Mouse (Mus musculus) hindbrain, embryonic 14.5 days (tissue): ENCODE results near the gene Tnfsf9. TPM values are rescaled to one million over a fixed set of nuclear protein-coding genes. Genes with fewer than 3 reads are reported as not detected.
"Not testable (repeated sequence)": the region's sequence is repeated elsewhere in the genome, so short reads cannot be mapped to it uniquely, and the experiment has no call there.

Experiments used
- ATAC-seq: fragments of 200-750 bp; cut with Nextera tagmentation; 2 replicates; pipeline ENCODE4 v1.8.0; 2017; ENCODE audit warnings: moderate number of reproducible peaks, mild to moderate bottlenecking, moderate TSS enrichment, moderate library complexity; ENCODE audit not compliant: low FRiP score
- DNase-seq: peaks from one replicate; pipeline ENCODE4 v3.0.0-alpha.2; 2015; ENCODE audit warnings: low spot score
- H3K27ac ChIP-seq: fragments of 300-500 bp; sonication (generic); 2 replicates; pipeline ENCODE4 v1.5.1; 2014; ENCODE audit warnings: mild to moderate bottlenecking, moderate library complexity
- H3K27me3 ChIP-seq: fragments of 300-500 bp; sonication (generic); 2 replicates; pipeline ENCODE4 v1.6.1; 2014; ENCODE audit warnings: mild to moderate bottlenecking, low read length, mixed read lengths; ENCODE audit not compliant: control insufficient read depth, insufficient read depth
- H3K36me3 ChIP-seq: fragments of 300-500 bp; sonication (generic); replicated peaks from 2 replicates; pipeline ENCODE4 v1.6.1; 2014; ENCODE audit not compliant: control insufficient read depth, insufficient read depth
- H3K4me1 ChIP-seq: fragments of 300-500 bp; sonication (generic); replicated peaks from 2 replicates; pipeline ENCODE4 v1.6.1; 2014; ENCODE audit warnings: antibody characterized with exemption, low read length, mixed read lengths; ENCODE audit not compliant: control insufficient read depth, insufficient read depth
- H3K4me2 ChIP-seq: fragments of 300-500 bp; sonication (generic); replicated peaks from 2 replicates; pipeline ENCODE4 v1.6.1; 2014; ENCODE audit warnings: mild to moderate bottlenecking, moderate library complexity
- H3K4me3 ChIP-seq: fragments of 300-500 bp; sonication (generic); replicated peaks from 2 replicates; pipeline ENCODE4 v1.5.1; 2014; ENCODE audit warnings: mild to moderate bottlenecking, low read length
- H3K9ac ChIP-seq: fragments of 300-500 bp; sonication (generic); 2 replicates; pipeline ENCODE4 v1.6.1; 2014
- H3K9me3 ChIP-seq: fragments of 300-500 bp; sonication (generic); 2 replicates; pipeline ENCODE4 v1.6.1; 2016; ENCODE audit warnings: low read length; ENCODE audit not compliant: control insufficient read depth
- WGBS: fragments of 180-500 bp; shearing (Covaris S2); extraction: QIAGEN DNeasy Blood & Tissue Kit; methylation state at CpG from one replicate; pipeline ENCODE4 v1.1.7; 2014; 5-methylcytosine and 5-hydroxymethylcytosine counted together
- polyA plus RNA-seq: library from polyadenylated mRNA; unstranded; fragments of >200 nt; fragmentation: Nextera tagmentation; extraction: Ambion mirVana; gene quantifications from 2 replicates; pipeline ENCODE4 v1.2.1, GENCODE M21; 2014

Gene Tnfsf9
- polyA plus RNA-seq, 1 experiment from 2014 or later: 5.6 TPM

GRCm38 (mm10) chr17:57121856-57122255 is 16.7 kb downstream of the Tnfsf9 start:
- Histone ChIP-seq H3K9me3 (no peaks in the 10 kb centered on the region), H3K27me3 (no peaks in the 10 kb centered on the region), H3K27ac (no peak overlapping the region), H3K36me3 (no peaks in the 10 kb centered on the region), H3K4me3 (no peak overlapping the region), H3K4me2 (no peak overlapping the region), H3K9ac (no peak overlapping the region), H3K4me1 (no peaks in the 10 kb centered on the region)
- ATAC-seq (no peak), DNase-seq (no peak)
- WGBS: 93% methylated on average over 2 of the region's 2 CpGs

DNA sequence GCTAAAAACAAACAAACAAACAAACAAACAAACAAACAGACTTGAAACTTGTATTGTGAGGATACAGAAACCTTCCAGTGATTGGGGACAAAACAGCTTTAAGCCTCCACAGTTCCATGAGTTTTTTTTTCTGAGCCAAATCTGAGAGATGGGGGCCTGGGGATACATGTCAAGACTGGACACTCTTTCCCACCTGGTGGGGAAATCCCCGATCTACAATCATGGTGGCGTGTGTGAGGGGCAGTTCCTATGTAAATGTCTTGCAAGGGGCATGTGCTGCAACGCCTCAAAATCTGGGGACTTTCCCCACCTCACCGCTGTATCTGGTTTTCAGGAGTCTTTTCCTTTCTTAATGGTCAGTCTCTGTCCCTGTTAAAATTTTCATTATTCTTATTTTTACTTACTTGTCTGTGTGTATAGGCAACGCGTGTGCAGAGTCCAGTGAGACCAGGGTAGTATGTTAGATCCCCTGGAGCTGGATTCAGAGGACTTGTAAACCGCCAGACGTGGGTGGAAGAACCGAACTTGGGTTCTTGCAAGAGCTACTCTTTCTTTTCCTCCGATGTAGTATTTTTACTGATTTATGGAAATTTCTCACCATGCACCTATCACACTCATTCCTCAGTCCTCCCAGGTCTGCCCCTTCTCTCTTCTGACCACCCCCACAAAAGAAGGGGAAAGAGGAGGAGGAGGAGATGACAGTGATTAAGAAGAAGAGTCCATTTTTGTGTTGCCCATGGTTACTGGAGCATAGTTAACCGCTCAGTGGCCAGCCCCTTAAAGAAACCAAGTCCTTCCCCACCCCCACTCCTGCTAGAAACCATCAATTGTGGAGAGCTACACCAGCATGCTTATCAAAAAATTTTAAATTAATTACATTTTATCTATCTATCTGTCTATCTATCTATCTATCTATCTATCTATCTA is 18.3 kb downstream of the Tnfsf9 start:
- no peaks in the 10 kb centered on the region for H3K9me3 ChIP-seq
- ATAC-seq (no peak), DNase-seq (no peak)
- no peak overlapping the region for H3K9ac ChIP-seq
- WGBS: 87% methylated on average over 11 of the region's 11 CpGs
- no peaks in the 10 kb centered on the region for H3K4me1 ChIP-seq
- no peak overlapping the region for H3K27ac ChIP-seq
- H3K4me2 ChIP-seq: no peak overlapping the region
- no peak overlapping the region for H3K4me3 ChIP-seq
- H3K36me3 ChIP-seq: no peaks in the 10 kb centered on the region
- H3K27me3 ChIP-seq: no peaks in the 10 kb centered on the region

GRCm38 (mm10) chr17:57124792-57125191 is 19.7 kb downstream of the Tnfsf9 start:
- no peak for ATAC-seq
- 86% methylated on average over 4 of the region's 4 CpGs for WGBS
- Histone ChIP-seq H3K9ac (no peak overlapping the region), H3K9me3 (no peaks in the 10 kb centered on the region), H3K27ac (no peak overlapping the region), H3K27me3 (no peaks in the 10 kb centered on the region), H3K4me3 (no peak overlapping the region), H3K4me1 (no peaks in the 10 kb centered on the region), H3K4me2 (no peak overlapping the region), H3K36me3 (no peaks in the 10 kb centered on the region)
- no peak for DNase-seq

- H3K27ac ChIP-seq: no peak overlapping the region
- H3K4me1 ChIP-seq: no peaks in the 10 kb centered on the region
- no peak overlapping the region for H3K9ac ChIP-seq
- WGBS: 68% methylated on average over 3 of the region's 3 CpGs
- no peaks in the 10 kb centered on the region for H3K27me3 ChIP-seq
- DNase-seq (no peak), ATAC-seq (no peak)
- H3K9me3 ChIP-seq: no peaks in the 10 kb centered on the region
- no peaks in the 10 kb centered on the region for H3K36me3 ChIP-seq
- no peak overlapping the region for H3K4me2 ChIP-seq
- H3K4me3 ChIP-seq: no peak overlapping the region
These were observed 20.9 kb downstream of the Tnfsf9 start for GRCm38 (mm10) chr17:57125853-57126622.

GRCm38 (mm10) chr17:57131793-57132192 is 26.7 kb downstream of the Tnfsf9 start:
- Histone ChIP-seq H3K4me2 (no peak overlapping the region), H3K4me3 (no peak overlapping the region), H3K27me3 (no peaks in the 10 kb centered on the region), H3K4me1 (no peaks in the 10 kb centered on the region), H3K9ac (no peak overlapping the region), H3K36me3 (no peaks in the 10 kb centered on the region), H3K27ac (no peak overlapping the region), H3K9me3 (no peaks in the 10 kb centered on the region)
- DNase-seq (no peak), ATAC-seq (no peak)
- WGBS: 89% methylated on average over 1 of the region's 1 CpGs

DNA sequence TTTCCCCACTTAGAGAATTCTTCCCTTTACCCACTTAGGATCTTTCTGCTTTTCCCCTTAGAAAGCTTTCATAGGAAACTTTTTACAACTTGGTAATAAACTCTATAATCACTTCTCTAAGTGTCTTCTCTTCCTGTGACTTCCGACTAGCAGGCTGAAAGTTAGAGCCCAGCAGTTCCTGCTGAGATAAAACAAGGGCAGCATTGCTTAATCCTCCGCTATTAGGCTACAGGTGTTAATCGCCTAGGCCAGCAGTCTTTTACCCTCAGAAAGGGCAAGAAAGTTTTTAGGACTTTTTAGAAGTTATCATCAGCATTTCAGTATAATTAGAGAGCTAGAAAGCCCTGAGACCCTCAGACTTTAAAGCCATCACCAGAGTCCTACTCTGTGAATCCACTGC is 28.9 kb downstream of the Tnfsf9 start:
- H3K27me3 ChIP-seq, H3K36me3 ChIP-seq, H3K4me3 ChIP-seq, DNase-seq, H3K4me2 ChIP-seq, H3K4me1 ChIP-seq, H3K27ac ChIP-seq, H3K9me3 ChIP-seq, H3K9ac ChIP-seq, ATAC-seq: not testable (repeated sequence)
- 34% methylated on average over 3 of the region's 3 CpGs for WGBS

DNA sequence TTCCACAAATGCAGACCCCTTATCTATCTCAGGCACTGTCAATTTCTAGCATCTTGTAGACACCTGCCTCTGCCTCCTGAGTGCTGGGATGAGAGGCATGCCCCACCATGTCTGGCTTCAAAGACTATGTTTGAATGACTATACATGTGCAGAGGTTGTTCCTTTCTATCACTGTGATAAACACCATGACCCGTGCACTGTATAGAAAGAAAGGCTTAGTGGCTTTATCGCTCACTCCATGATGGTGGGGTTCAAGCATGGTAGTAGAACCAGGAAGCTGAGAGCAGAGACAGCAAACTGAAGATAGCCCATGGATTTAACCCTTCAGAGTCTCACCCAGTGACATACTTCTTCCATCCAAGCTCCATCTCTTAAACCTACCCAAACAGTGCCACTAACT is 29.6 kb downstream of the Tnfsf9 start:
- no peaks in the 10 kb centered on the region for H3K36me3 ChIP-seq

DNA sequence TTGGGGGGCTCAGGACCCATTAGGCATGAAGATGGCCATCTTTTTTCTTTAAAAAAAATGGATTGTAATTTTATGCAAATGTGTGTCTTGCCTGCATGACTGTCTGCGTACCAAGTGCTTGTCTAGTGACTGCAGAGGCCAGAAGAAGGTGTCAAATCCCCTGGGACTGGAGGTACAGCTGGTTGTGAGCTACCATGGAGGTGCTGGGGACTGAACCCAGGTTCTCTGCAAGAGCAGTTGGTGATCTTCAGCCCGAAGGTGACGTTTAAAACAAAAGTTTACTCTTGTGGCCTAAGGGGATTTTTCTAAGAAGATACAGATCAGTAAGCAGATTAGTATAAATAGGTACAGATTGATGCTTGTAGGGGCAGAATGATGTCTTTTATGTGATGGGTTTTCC is 30.5 kb downstream of the Tnfsf9 start:
- H3K9me3 ChIP-seq: no peaks in the 10 kb centered on the region
- WGBS: 85% methylated on average over 3 of the region's 3 CpGs
- H3K9ac ChIP-seq: no peak overlapping the region
- DNase-seq (no peak), ATAC-seq (no peak)
- no peak overlapping the region for H3K4me2 ChIP-seq
- no peaks in the 10 kb centered on the region for H3K36me3 ChIP-seq
- H3K4me3 ChIP-seq: no peak overlapping the region
- H3K4me1 ChIP-seq: no peaks in the 10 kb centered on the region
- no peak overlapping the region for H3K27ac ChIP-seq
- no peaks in the 10 kb centered on the region for H3K27me3 ChIP-seq

More for the DNA sequence above, 29.6 kb downstream of the Tnfsf9 start:
- Histone ChIP-seq H3K27ac (no peak overlapping the region), H3K27me3 (no peaks in the 10 kb centered on the region), H3K9me3 (no peaks in the 10 kb centered on the region), H3K4me1 (no peaks in the 10 kb centered on the region), H3K4me3 (no peak overlapping the region), H3K9ac (no peak overlapping the region), H3K4me2 (no peak overlapping the region)
- no peak for ATAC-seq
- WGBS: 85% methylated on average over 2 of the region's 2 CpGs
- DNase-seq: no peak

- H3K4me3 ChIP-seq: no peak overlapping the region
- no peak overlapping the region for H3K9ac ChIP-seq
- H3K4me1 ChIP-seq: no peaks in the 10 kb centered on the region
- WGBS: 89% methylated on average over 4 of the region's 4 CpGs
- no peaks in the 10 kb centered on the region for H3K9me3 ChIP-seq
- H3K36me3 ChIP-seq: no peaks in the 10 kb centered on the region
- no peak overlapping the region for H3K4me2 ChIP-seq
- no peak overlapping the region for H3K27ac ChIP-seq
- ATAC-seq (no peak), DNase-seq (no peak)
- H3K27me3 ChIP-seq: no peaks in the 10 kb centered on the region
These were observed 33.6 kb downstream of the Tnfsf9 start for GRCm38 (mm10) chr17:57138676-57139075.
